In the genomic region with DNA sequence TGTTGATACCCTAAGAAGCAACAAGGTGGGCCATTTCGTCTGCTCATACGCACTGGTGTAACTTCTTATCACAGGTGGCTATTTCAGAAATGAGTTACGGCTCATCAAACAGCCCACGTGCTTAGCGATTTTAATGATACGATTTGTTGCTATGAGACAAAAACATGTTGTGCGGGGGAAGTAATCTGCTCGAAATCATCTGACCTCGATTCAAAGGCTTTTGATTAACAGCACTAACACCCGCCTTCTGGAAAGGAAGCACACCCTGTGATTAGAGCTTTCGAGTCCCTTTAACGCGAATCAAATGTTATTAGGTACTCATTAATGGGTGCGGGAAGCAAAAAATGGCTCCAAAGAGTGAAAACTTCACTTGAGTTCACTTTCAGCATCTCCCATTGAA, we compare ENCODE assay signal across 16 mouse cellular contexts. TPM values are rescaled to one million over a fixed set of nuclear protein-coding genes. Genes with fewer than 3 reads are reported as not detected.
DNase-seq lines count a peak whose midpoint lies in the region; ATAC-seq and TF ChIP-seq lines count a peak whose summit lies in the region.
"Had no signal": no experiment of that assay in that cellular context is flagged by ENCODE, and none has a peak within 500 bp of the region (broad histone marks: within the 10 kb centered on the region; RNA-seq: fewer than 3 reads in every experiment).

No protein-coding gene starts in this region.

- H3K9me3 ChIP-seq in embryonic facial prominence, embryonic 12.5 days, result no peaks in the 10 kb centered on the region
- no peaks in the 10 kb centered on the region for H3K9me3 ChIP-seq in embryonic facial prominence, embryonic 10.5 days
- H3K9me3 ChIP-seq in neural tube, embryonic 13.5 days, result no peaks in the 10 kb centered on the region
- H3K9me3 ChIP-seq: embryonic facial prominence, embryonic 13.5 days; G1E; heart, embryonic 15.5 days; limb, embryonic 15.5 days had no signal

- H3K27ac ChIP-seq in embryonic facial prominence, embryonic 12.5 days, result 0 out of 2 replicates have a peak overlapping the region, but pooled peaks have one; percentile 41
- no peak overlapping the region for H3K27ac ChIP-seq in embryonic facial prominence, embryonic 10.5 days (replicated peaks)
- H3K27ac ChIP-seq in kidney, adult 2 months (ENCODE audit: insufficient read depth, low read depth, low read length), result peak overlapping the region; percentile 7; the same call in 1 of the 2 replicates
- H3K27ac ChIP-seq in neural tube, embryonic 13.5 days (replicated peaks), result peak overlapping the region; percentile 24; the same call in 1 of the 2 replicates
- H3K27ac ChIP-seq: embryonic facial prominence, embryonic 13.5 days; limb, embryonic 15.5 days had no signal

- H3K4me3 ChIP-seq in embryonic facial prominence, embryonic 12.5 days, result no peak overlapping the region
- no peak overlapping the region for H3K4me3 ChIP-seq in embryonic facial prominence, embryonic 10.5 days
- no peak overlapping the region for H3K4me3 ChIP-seq in kidney, adult 2 months (ENCODE audit: insufficient read depth, low read depth, low read length)
- H3K4me3 ChIP-seq in neural tube, embryonic 13.5 days, result no peak overlapping the region
- H3K4me3 ChIP-seq: embryonic facial prominence, embryonic 13.5 days; heart, embryonic 15.5 days; limb, embryonic 15.5 days had no signal

- no peak for ATAC-seq in embryonic facial prominence, embryonic 12.5 days (ENCODE audit: insufficient number of reproducible peaks, insufficient read depth, low FRiP score, low TSS enrichment)
- ATAC-seq in neural tube, embryonic 13.5 days (ENCODE audit: low read depth), result no peak
- ATAC-seq: activated CD4-positive, CD25-positive, alpha-beta regulatory T cell, adult 4 months; intestine, postnatal 0 days had no signal

- no peak for DNase-seq in embryonic facial prominence, embryonic 10.5 days (ENCODE audit: low spot score)
- DNase-seq in kidney, adult 2 months, result no peak
- DNase-seq in kidney, postnatal 14 days, result no peak
- DNase-seq in neural tube, embryonic 10.5 days (ENCODE audit: extremely low spot score, low spot score), result no peak
- DNase-seq in retina, postnatal 7 days (ENCODE audit: low read depth, low spot score), result peak; percentile 51
- no peak for DNase-seq in right cerebral cortex, postnatal 25 days
- DNase-seq: cerebellum, postnatal 10 days; lung, postnatal 10 days had no signal

- TF ChIP-seq POLR2A in kidney, adult 2 months (IDR thresholded peaks at IDR 0.05; ENCODE audit: low read depth, low read length), result no peak

- H3K27me3 ChIP-seq in embryonic facial prominence, embryonic 12.5 days, result no peaks in the 10 kb centered on the region
- no peaks in the 10 kb centered on the region for H3K27me3 ChIP-seq in embryonic facial prominence, embryonic 10.5 days (replicated peaks; ENCODE audit: low read depth, poor library complexity, severe bottlenecking)
- H3K27me3 ChIP-seq in kidney, adult 2 months (replicated peaks; ENCODE audit: control insufficient read depth, insufficient read depth, low read length), result no peaks in the 10 kb centered on the region
- no peaks in the 10 kb centered on the region for H3K27me3 ChIP-seq in neural tube, embryonic 13.5 days
- H3K27me3 ChIP-seq: embryonic facial prominence, embryonic 13.5 days; heart, embryonic 15.5 days; limb, embryonic 15.5 days had no signal

- H3K4me2 ChIP-seq in embryonic facial prominence, embryonic 12.5 days (replicated peaks), result no peak overlapping the region
- no peak overlapping the region for H3K4me2 ChIP-seq in neural tube, embryonic 13.5 days
- H3K4me2 ChIP-seq: embryonic facial prominence, embryonic 13.5 days; limb, embryonic 15.5 days had no signal

- 72% methylated on average over 14 of the region's 14 CpGs for WGBS in embryonic facial prominence, embryonic 12.5 days
- WGBS in embryonic facial prominence, embryonic 10.5 days, result 81% methylated on average over 14 of the region's 14 CpGs
- WGBS in kidney, adult 2 months, result 52% methylated on average over 14 of the region's 14 CpGs
- WGBS in neural tube, embryonic 13.5 days, result 70% methylated on average over 14 of the region's 14 CpGs

- peaks cover 32% of the 10 kb centered on the region for H3K4me1 ChIP-seq in embryonic facial prominence, embryonic 12.5 days
- peaks cover 59% of the 10 kb centered on the region for H3K4me1 ChIP-seq in embryonic facial prominence, embryonic 10.5 days
- peaks cover 14% of the 10 kb centered on the region; the same call in 1 of the 2 replicates for H3K4me1 ChIP-seq in kidney, adult 2 months (ENCODE audit: control insufficient read depth, insufficient read depth, low read length)
- H3K4me1 ChIP-seq in neural tube, embryonic 13.5 days (replicated peaks), result peaks cover 37% of the 10 kb centered on the region

- H3K36me3 ChIP-seq in embryonic facial prominence, embryonic 12.5 days, result no peaks in the 10 kb centered on the region; the same call in 1 of the 2 replicates
- H3K36me3 ChIP-seq in embryonic facial prominence, embryonic 10.5 days (replicated peaks), result peaks cover 17% of the 10 kb centered on the region
- no peaks in the 10 kb centered on the region; the same call in 1 of the 2 replicates for H3K36me3 ChIP-seq in kidney, adult 2 months (ENCODE audit: control insufficient read depth, insufficient read depth, low read length)
- H3K36me3 ChIP-seq in neural tube, embryonic 13.5 days, result peaks cover 14% of the 10 kb centered on the region
- H3K36me3 ChIP-seq: G1E had no signal

- no peak for TF ChIP-seq CTCF in kidney, adult 2 months (conservative IDR thresholded peaks at IDR 0.05; ENCODE audit: insufficient read depth, insufficient read length, low read depth, low read length)

- no peak overlapping the region for H3K9ac ChIP-seq in embryonic facial prominence, embryonic 12.5 days
- H3K9ac ChIP-seq in neural tube, embryonic 13.5 days, result no peak overlapping the region
- H3K9ac ChIP-seq: embryonic facial prominence, embryonic 13.5 days; heart, embryonic 15.5 days; limb, embryonic 15.5 days had no signal

RNA-seq across cellular contexts. Expression of a gene that starts 18.9 kb away (rescaled TPM):
- polyA plus RNA-seq in embryonic facial prominence, embryonic 12.5 days (2016; fragmentation: Nextera tagmentation; extraction: Ambion mirVana), result 11.4 and 12.4 TPM in 2 replicates
- 12.9 and 14.8 TPM in 2 replicates for polyA plus RNA-seq in embryonic facial prominence, embryonic 10.5 days (2016; fragmentation: Nextera tagmentation; extraction: Ambion mirVana)
- polyA plus RNA-seq in kidney, adult 2 months (2012; rRNA removed), result 10.4 and 12.8 TPM in 2 replicates
- 4.8 and 5.0 TPM in 2 replicates for polyA plus RNA-seq in neural tube, embryonic 13.5 days (2015; fragmentation: Nextera tagmentation; extraction: Ambion mirVana)
